Mouse (Mus musculus) bone marrow macrophage, adult 2 months (primary cell): ENCODE measurements around the gene Itfg2.

Experiments used
- CTCF ChIP-seq: IDR thresholded peaks from 2 replicates; pipeline ENCODE4 v1.5.1; 2012; ENCODE audit warnings: low read depth, mild to moderate bottlenecking, low read length, moderate library complexity
- POLR2A ChIP-seq: IDR thresholded peaks from 2 replicates; pipeline ENCODE4 v1.6.1; 2012; ENCODE audit warnings: mild to moderate bottlenecking, low read depth, low read length, borderline replicate concordance

GRCm38 (mm10) chr6:128460729-128461503 lies 36.2 kb upstream of the Itfg2 start:
- no peak for TF ChIP-seq CTCF
- no peak for TF ChIP-seq POLR2A
